Mouse (Mus musculus) ES-Bruce4 (cell line): ENCODE data around the gene Asap3.

Source experiments
- CTCF ChIP-seq: IDR thresholded peaks from one replicate; pipeline ENCODE4 v1.8.1; 2011; ENCODE audit warnings: low read depth, low read length
- EP300 ChIP-seq: IDR thresholded peaks from 2 replicates; pipeline ENCODE4 v1.6.1; 2011; ENCODE audit warnings: low read depth, low read length; ENCODE audit not compliant: insufficient read depth
- POLR2A ChIP-seq: IDR thresholded peaks from one replicate; pipeline ENCODE4 v1.8.1; 2011; ENCODE audit warnings: low read length; ENCODE audit not compliant: insufficient read depth

- TF ChIP-seq CTCF (no peak), EP300 (peak; percentile 74), POLR2A (no peak)
Measured at GRCm38 (mm10) chr4:136177612-136178474, 28.3 kb upstream of the Asap3 start.
